Mouse (Mus musculus) liver, postnatal 0 days (tissue): ENCODE results near the gene Rpap2. TPM values are rescaled to one million over a fixed set of nuclear protein-coding genes. Genes with fewer than 3 reads are reported as not detected.

Experiments used
- ATAC-seq: fragments of 200-750 bp; cut with Nextera tagmentation; 2 replicates; pipeline ENCODE4 v1.8.0; 2017; ENCODE audit warnings: mild to moderate bottlenecking, moderate library complexity
- DNase-seq: peaks from one replicate; pipeline ENCODE4 v3.0.0-alpha.2; 2016
- H3K27ac ChIP-seq: fragments of 300-500 bp; sonication (generic); 2 replicates; pipeline ENCODE4 v1.5.1; 2014; ENCODE audit warnings: antibody characterized with exemption, moderate library complexity, mild to moderate bottlenecking, low read depth
- H3K27me3 ChIP-seq: fragments of 300-500 bp; sonication (generic); 2 replicates; pipeline ENCODE4 v1.6.1; 2014; ENCODE audit warnings: low read length, control low read depth, mixed read lengths; ENCODE audit not compliant: insufficient read depth
- H3K36me3 ChIP-seq: fragments of 300-500 bp; sonication (generic); replicated peaks from 2 replicates; pipeline ENCODE4 v1.6.1; 2014; ENCODE audit warnings: mild to moderate bottlenecking, control low read depth, low read length, moderate library complexity, mixed read lengths; ENCODE audit not compliant: insufficient read depth
- H3K4me1 ChIP-seq: fragments of 300-500 bp; sonication (generic); 2 replicates; pipeline ENCODE4 v1.6.1; 2014; ENCODE audit warnings: antibody characterized with exemption, mild to moderate bottlenecking, control low read depth; ENCODE audit not compliant: insufficient read depth
- H3K4me2 ChIP-seq: fragments of 300-500 bp; sonication (generic); 2 replicates; pipeline ENCODE4 v1.6.1; 2014; ENCODE audit warnings: low read depth, mild to moderate bottlenecking, low read length, moderate library complexity, mixed read lengths
- H3K4me3 ChIP-seq: fragments of 300-500 bp; sonication (generic); 2 replicates; pipeline ENCODE4 v1.5.1; 2014; ENCODE audit warnings: low read depth, low read length
- H3K9ac ChIP-seq: fragments of 300-500 bp; sonication (generic); replicated peaks from 2 replicates; pipeline ENCODE4 v1.6.1; 2014; ENCODE audit warnings: mild to moderate bottlenecking, moderate library complexity
- H3K9me3 ChIP-seq: fragments of 300-500 bp; sonication (generic); 2 replicates; pipeline ENCODE4 v1.6.1; 2016; ENCODE audit warnings: mild to moderate bottlenecking, control low read depth, low read length, mixed read lengths
- CTCF ChIP-seq: sonication (generic); IDR thresholded peaks from 2 replicates; pipeline ENCODE4 v1.5.1; 2016; ENCODE audit warnings: antibody characterized with exemption, low read depth
- EP300 ChIP-seq: IDR thresholded peaks from 2 replicates; pipeline ENCODE4 v1.6.1; 2016; ENCODE audit warnings: antibody characterized with exemption, low read depth, mild to moderate bottlenecking
- WGBS: fragments of 180-500 bp; shearing (Covaris S2); extraction: QIAGEN DNeasy Blood & Tissue Kit; methylation state at CpG from one replicate; pipeline ENCODE4 v1.1.7; 2014; ENCODE audit not compliant: insufficient replicate concordance; 5-methylcytosine and 5-hydroxymethylcytosine counted together
- polyA plus RNA-seq: library from polyadenylated mRNA; unstranded; fragments of >200 nt; fragmentation: Nextera tagmentation; extraction: Ambion mirVana; gene quantifications from 2 replicates; pipeline ENCODE4 v1.2.1, GENCODE M21; 2015

Rpap2 gene
- polyA plus RNA-seq, 1 experiment from 2014 or later: 5.5 TPM

- DNase-seq (peak; percentile 26), ATAC-seq (peak; percentile 62)
- 24% methylated on average over 9 of the region's 9 CpGs for WGBS
- peak overlapping the region; percentile 80 for H3K4me2 ChIP-seq
- H3K36me3 ChIP-seq: no peaks in the 10 kb centered on the region
- peak overlapping the region; percentile 60 for H3K4me3 ChIP-seq
- TF ChIP-seq EP300: no peak
- no peak for TF ChIP-seq CTCF
- 0 out of 2 replicates have a peak, but pooled peaks cover 2% of the 10 kb centered on the region for H3K4me1 ChIP-seq
- H3K9ac ChIP-seq: peak overlapping the region; percentile 56
- 0 out of 2 replicates have a peak, but pooled peaks cover 5% of the 10 kb centered on the region for H3K27me3 ChIP-seq
- H3K9me3 ChIP-seq: no peaks in the 10 kb centered on the region
- peak overlapping the region; percentile 64 for H3K27ac ChIP-seq
These were observed 91.3 kb downstream of the Rpap2 start for GRCm38 (mm10) chr5:107688499-107688866.

GRCm38 (mm10) chr5:107695019-107695418, 97.8 kb downstream of the Rpap2 start:
- DNase-seq (no peak), ATAC-seq (no peak)
- no peaks in the 10 kb centered on the region for H3K4me1 ChIP-seq
- 0 out of 2 replicates have a peak, but pooled peaks cover 3% of the 10 kb centered on the region for H3K27me3 ChIP-seq
- 77% methylated on average over 3 of the region's 3 CpGs for WGBS
- H3K4me2 ChIP-seq: no peak overlapping the region
- no peak for TF ChIP-seq EP300
- no peak for TF ChIP-seq CTCF
- no peaks in the 10 kb centered on the region for H3K9me3 ChIP-seq
- no peak overlapping the region for H3K9ac ChIP-seq
- H3K27ac ChIP-seq: no peak overlapping the region
- H3K4me3 ChIP-seq: no peak overlapping the region
- H3K36me3 ChIP-seq: no peaks in the 10 kb centered on the region

- H3K4me1 ChIP-seq: no peaks in the 10 kb centered on the region
- H3K36me3 ChIP-seq: no peaks in the 10 kb centered on the region
- DNase-seq: no peak
- ATAC-seq: peak; percentile 64
- TF ChIP-seq EP300 (no peak), CTCF (no peak)
- H3K27me3 ChIP-seq: 0 out of 2 replicates have a peak, but pooled peaks cover under 1% of the 10 kb centered on the region
- no peaks in the 10 kb centered on the region for H3K9me3 ChIP-seq
- H3K9ac ChIP-seq: no peak overlapping the region
- no peak overlapping the region for H3K4me2 ChIP-seq
- H3K27ac ChIP-seq: peak overlapping the region; percentile 37
- no peak overlapping the region for H3K4me3 ChIP-seq
- 21% methylated on average over 8 of the region's 8 CpGs for WGBS
These were observed 101.7 kb downstream of the Rpap2 start for GRCm38 (mm10) chr5:107698888-107699287.

GRCm38 (mm10) chr5:107700873-107701272, 103.7 kb downstream of the Rpap2 start:
- H3K36me3 ChIP-seq: no peaks in the 10 kb centered on the region
- DNase-seq: no peak

GRCm38 (mm10) chr5:107701658-107702057, 104.5 kb downstream of the Rpap2 start:
- WGBS: 81% methylated on average over 9 of the region's 9 CpGs
- ATAC-seq (no peak), DNase-seq (no peak)
- no peak overlapping the region for H3K4me2 ChIP-seq
- H3K27me3 ChIP-seq: no peaks in the 10 kb centered on the region
- H3K36me3 ChIP-seq: no peaks in the 10 kb centered on the region
- peaks cover 3% of the 10 kb centered on the region; the same call in 1 of the 2 replicates for H3K4me1 ChIP-seq
- no peaks in the 10 kb centered on the region for H3K9me3 ChIP-seq
- no peak for TF ChIP-seq CTCF
- TF ChIP-seq EP300: no peak
- no peak overlapping the region for H3K4me3 ChIP-seq
- no peak overlapping the region for H3K27ac ChIP-seq
- no peak overlapping the region for H3K9ac ChIP-seq

More at GRCm38 (mm10) chr5:107700873-107701272, 103.7 kb downstream of the Rpap2 start:
- Histone ChIP-seq H3K4me1 (no peaks in the 10 kb centered on the region), H3K4me2 (no peak overlapping the region), H3K27ac (no peak overlapping the region), H3K4me3 (no peak overlapping the region), H3K9me3 (no peaks in the 10 kb centered on the region), H3K9ac (no peak overlapping the region), H3K27me3 (no peaks in the 10 kb centered on the region)
- TF ChIP-seq CTCF: no peak
- peak; percentile 32; the same call in 1 of the 2 replicates for TF ChIP-seq EP300
- 63% methylated on average over 10 of the region's 10 CpGs for whole genome bisulfite sequencing
- no peak for ATAC-seq

GRCm38 (mm10) chr5:107703207-107703763, 106.1 kb downstream of the Rpap2 start:
- no peak for TF ChIP-seq EP300
- TF ChIP-seq CTCF: no peak
- H3K27ac ChIP-seq: no peak overlapping the region
- no peak overlapping the region for H3K9ac ChIP-seq
- WGBS: 72% methylated on average over 6 of the region's 6 CpGs
- no peaks in the 10 kb centered on the region for H3K27me3 ChIP-seq
- ATAC-seq (no peak), DNase-seq (no peak)
- no peak overlapping the region for H3K4me3 ChIP-seq
- no peaks in the 10 kb centered on the region for H3K36me3 ChIP-seq
- H3K4me2 ChIP-seq: no peak overlapping the region
- H3K9me3 ChIP-seq: no peaks in the 10 kb centered on the region
- H3K4me1 ChIP-seq: peaks cover 3% of the 10 kb centered on the region; the same call in 1 of the 2 replicates
